14 mouse cellular contexts compared by ENCODE assay signal in the genomic region with DNA sequence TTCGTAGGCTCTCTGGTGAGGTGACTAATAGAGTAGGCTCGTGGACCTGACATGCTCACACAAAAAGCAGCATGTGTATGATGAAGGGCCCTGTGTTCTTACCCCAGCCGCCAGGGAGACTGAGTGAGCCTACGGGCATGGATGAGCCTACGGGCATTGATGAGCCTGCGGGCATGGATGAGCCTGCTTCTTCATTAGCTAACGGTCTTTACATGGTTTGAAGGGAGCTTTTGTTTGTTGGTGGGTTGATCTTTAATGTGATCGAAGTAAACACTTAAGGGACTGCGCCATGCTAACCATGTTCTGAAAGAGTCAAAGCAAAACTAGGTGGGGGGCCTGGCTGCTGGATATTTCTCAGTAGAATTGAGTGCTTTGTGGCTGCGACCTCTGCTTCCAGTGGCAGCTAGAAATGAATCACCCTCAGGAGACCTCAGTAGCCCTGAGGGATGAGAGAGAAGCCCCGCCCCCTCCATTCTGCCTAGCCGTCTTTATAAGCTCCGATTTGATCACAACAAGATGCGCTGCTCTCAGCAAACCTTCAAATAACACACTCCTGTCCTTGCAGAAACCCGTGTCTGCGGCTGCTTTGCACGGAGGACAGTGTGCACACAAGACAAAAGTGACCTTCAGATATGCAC.
DNase-seq lines count a peak whose midpoint lies in the region; ATAC-seq and TF ChIP-seq lines count a peak whose summit lies in the region.
"Had no signal": no experiment of that assay in that cellular context is flagged by ENCODE, and none has a peak within 500 bp of the region (broad histone marks: within the 10 kb centered on the region; RNA-seq: fewer than 3 reads in every experiment).

No protein-coding gene starts in this region.

- no peaks in the 10 kb centered on the region for H3K9me3 ChIP-seq in embryonic facial prominence, embryonic 10.5 days
- H3K9me3 ChIP-seq in hindbrain, embryonic 12.5 days (replicated peaks), result no peaks in the 10 kb centered on the region
- no peaks in the 10 kb centered on the region for H3K9me3 ChIP-seq in neural tube, embryonic 15.5 days (replicated peaks)
- H3K9me3 ChIP-seq in liver, postnatal 0 days (ENCODE audit: low read length), result no peaks in the 10 kb centered on the region

- H3K4me1 ChIP-seq in embryonic facial prominence, embryonic 10.5 days, result peaks cover 18% of the 10 kb centered on the region
- peaks cover 9% of the 10 kb centered on the region for H3K4me1 ChIP-seq in hindbrain, embryonic 12.5 days
- H3K4me1 ChIP-seq in neural tube, embryonic 15.5 days, result peaks cover 17% of the 10 kb centered on the region
- H3K4me1 ChIP-seq in liver, postnatal 0 days (ENCODE audit: insufficient read depth), result no peaks in the 10 kb centered on the region

- ATAC-seq in hindbrain, embryonic 12.5 days (ENCODE audit: low FRiP score), result peak; percentile 37
- peak; percentile 46; the same call in 1 of the 2 replicates for ATAC-seq in neural tube, embryonic 15.5 days (ENCODE audit: low FRiP score)
- no peak for ATAC-seq in liver, postnatal 0 days

- H3K27ac ChIP-seq in embryonic facial prominence, embryonic 10.5 days (replicated peaks), result peak overlapping the region; percentile 40; the same call in 1 of the 2 replicates
- peak overlapping the region; percentile 64 for H3K27ac ChIP-seq in hindbrain, embryonic 12.5 days
- peak overlapping the region; percentile 52 for H3K27ac ChIP-seq in neural tube, embryonic 15.5 days (replicated peaks)
- no peak overlapping the region for H3K27ac ChIP-seq in liver, postnatal 0 days (ENCODE audit: low read depth)

- no peak for TF ChIP-seq EP300 in liver, postnatal 0 days (IDR thresholded peaks at IDR 0.05; ENCODE audit: low read depth)

- peak; percentile 60 for DNase-seq in kidney, postnatal 10 days
- no peak for DNase-seq in kidney, adult 11 months
- DNase-seq in embryonic facial prominence, embryonic 10.5 days (ENCODE audit: low spot score), result no peak
- DNase-seq in thymus, postnatal 36 days, result no peak
- no peak for DNase-seq in gastrocnemius, adult 8-10 months (ENCODE audit: low spot score in 2 of 2)
- DNase-seq in liver, postnatal 0 days, result no peak
- DNase-seq: cerebellum, adult 2 months; embryo, embryonic 11 days; heart, postnatal 10 days; kidney, adult 18-20 months; lung, postnatal 10 days had no signal

- H3K9ac ChIP-seq in hindbrain, embryonic 12.5 days, result no peak overlapping the region
- no peak overlapping the region for H3K9ac ChIP-seq in neural tube, embryonic 15.5 days (replicated peaks)
- H3K9ac ChIP-seq in liver, postnatal 0 days (replicated peaks), result no peak overlapping the region

- 81% methylated on average over 17 of the region's 17 CpGs for WGBS in embryonic facial prominence, embryonic 10.5 days
- WGBS in hindbrain, embryonic 12.5 days, result 76% methylated on average over 17 of the region's 17 CpGs
- WGBS in neural tube, embryonic 15.5 days, result 57% methylated on average over 17 of the region's 17 CpGs
- 83% methylated on average over 17 of the region's 17 CpGs for WGBS in liver, postnatal 0 days (ENCODE audit: insufficient replicate concordance)

- H3K4me2 ChIP-seq in hindbrain, embryonic 12.5 days (replicated peaks), result no peak overlapping the region
- H3K4me2 ChIP-seq in neural tube, embryonic 15.5 days, result no peak overlapping the region
- no peak overlapping the region for H3K4me2 ChIP-seq in liver, postnatal 0 days (ENCODE audit: low read depth, low read length)
- H3K4me2 ChIP-seq: liver, embryonic 11.5 days had no signal

- no peaks in the 10 kb centered on the region for H3K36me3 ChIP-seq in embryonic facial prominence, embryonic 10.5 days (replicated peaks)
- H3K36me3 ChIP-seq in hindbrain, embryonic 12.5 days, result no peaks in the 10 kb centered on the region
- no peaks in the 10 kb centered on the region for H3K36me3 ChIP-seq in neural tube, embryonic 15.5 days
- no peaks in the 10 kb centered on the region for H3K36me3 ChIP-seq in liver, postnatal 0 days (replicated peaks; ENCODE audit: insufficient read depth, low read length)

- H3K4me3 ChIP-seq in embryonic facial prominence, embryonic 10.5 days, result no peak overlapping the region
- H3K4me3 ChIP-seq in hindbrain, embryonic 12.5 days, result no peak overlapping the region
- no peak overlapping the region for H3K4me3 ChIP-seq in neural tube, embryonic 15.5 days (replicated peaks)
- no peak overlapping the region for H3K4me3 ChIP-seq in liver, postnatal 0 days (ENCODE audit: low read depth, low read length)

- H3K27me3 ChIP-seq in embryonic facial prominence, embryonic 10.5 days (replicated peaks; ENCODE audit: low read depth, poor library complexity, severe bottlenecking), result no peaks in the 10 kb centered on the region
- H3K27me3 ChIP-seq in hindbrain, embryonic 12.5 days, result no peaks in the 10 kb centered on the region
- no peaks in the 10 kb centered on the region for H3K27me3 ChIP-seq in neural tube, embryonic 15.5 days (replicated peaks)
- H3K27me3 ChIP-seq in liver, postnatal 0 days (ENCODE audit: insufficient read depth, low read length), result no peaks in the 10 kb centered on the region

- no peak for TF ChIP-seq CTCF in liver, postnatal 0 days (IDR thresholded peaks at IDR 0.05; ENCODE audit: low read depth)
